Mouse (Mus musculus) monocyte, adult 5-6 weeks (primary cell): ENCODE results near the gene Elovl7. TPM values are rescaled to one million over a fixed set of nuclear protein-coding genes. Genes with fewer than 3 reads are reported as not detected.
A peak's percentile ranks its signal among the peaks of the same experiment; 100 is the strongest.

Experiments used
- ATAC-seq: fragments of 153-309, 156-312 bp; replicated peaks from 2 replicates; pipeline ENCODE4 v1.8.0; 2017; ENCODE audit warnings: mild to moderate bottlenecking; ENCODE audit not compliant: low TSS enrichment, insufficient number of reproducible peaks, severe bottlenecking, poor library complexity, low FRiP score
- total RNA-seq: library from RNA; stranded (forward); fragments of 200-1000, 200-491, 200-594 nt; gene quantifications from 3 replicates; pipeline ENCODE4 v1.2.3, GENCODE M21; 2017

Gene Elovl7
- total RNA-seq, 1 experiment from 2014 or later = 3.8 TPM

DNA sequence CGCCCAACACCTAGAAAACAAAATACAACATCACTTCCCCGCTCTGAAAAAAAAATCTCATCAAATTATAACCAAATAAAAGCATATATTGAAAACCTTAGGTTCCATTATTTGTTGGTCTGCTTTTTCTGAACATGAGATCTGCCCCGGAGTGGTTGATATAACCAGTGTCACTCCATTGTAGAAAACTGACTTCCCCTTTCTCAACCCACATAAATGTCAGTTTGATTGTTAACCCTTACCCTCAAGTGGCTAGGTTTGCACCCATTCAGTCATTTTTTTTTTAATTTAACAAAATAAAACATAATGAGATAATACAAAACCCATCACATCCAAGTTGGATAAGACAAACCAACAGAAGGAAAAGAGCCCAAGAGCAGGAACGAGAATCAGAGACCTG, 76.1 kb downstream of the Elovl7 start:
- ATAC-seq = 0 out of 2 replicates have a peak, but pooled peaks have one; percentile 45

DNA sequence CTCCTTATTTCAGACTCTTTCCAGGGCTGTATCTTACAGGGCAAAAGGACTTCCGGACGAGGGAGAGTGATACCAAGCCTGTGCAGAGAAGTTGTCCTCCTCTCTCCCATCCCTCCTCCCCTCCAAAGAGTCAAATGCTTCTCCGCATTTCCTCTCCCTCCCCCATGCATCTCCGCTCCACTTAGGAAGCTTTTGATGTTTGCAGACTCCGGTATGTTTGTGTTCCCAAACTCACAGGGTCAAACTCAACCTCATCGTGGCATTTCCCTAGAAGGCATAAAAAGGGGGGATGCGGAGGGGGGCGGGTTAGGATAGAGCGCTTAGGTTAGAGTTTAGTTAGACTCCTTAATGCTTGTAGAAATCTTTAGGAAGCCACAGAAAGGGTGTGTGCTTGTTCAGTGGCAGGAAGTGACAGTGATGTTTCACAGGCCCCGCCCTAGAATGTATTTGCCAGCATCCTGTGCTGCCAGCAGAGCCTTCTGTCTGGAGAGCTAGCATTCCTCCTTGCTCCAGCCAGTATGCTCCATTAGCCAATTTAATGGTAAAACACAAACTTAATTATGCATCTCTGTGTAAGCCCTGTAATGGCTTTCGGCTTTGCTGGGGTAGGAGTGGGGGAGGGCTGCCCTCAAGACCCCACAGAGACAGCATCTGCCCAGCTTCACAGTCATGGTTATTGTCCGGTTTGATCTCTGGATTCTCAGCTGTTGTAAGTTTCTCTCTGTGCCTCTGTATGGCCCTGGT, 83.3 kb downstream of the Elovl7 start:
- ATAC-seq = peak; percentile 89

DNA sequence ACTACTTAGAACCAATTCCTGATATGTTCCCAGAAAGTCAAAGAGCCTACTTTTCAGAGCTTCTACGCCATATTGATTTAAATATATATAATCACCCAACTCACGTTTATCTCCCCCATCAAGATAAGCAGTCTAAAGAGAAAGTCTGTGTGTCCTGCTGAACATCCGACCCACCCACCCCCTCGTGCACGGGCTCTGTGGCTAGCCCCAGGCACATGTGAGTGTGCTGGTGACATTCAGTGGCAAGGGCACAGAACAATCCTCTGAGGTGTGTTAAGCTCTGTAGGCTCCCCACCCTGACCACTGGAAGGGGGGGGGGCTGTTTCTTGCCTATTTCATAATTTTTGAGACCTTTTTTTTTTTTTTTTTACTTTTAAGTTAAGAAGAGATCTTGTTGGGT, 84.0 kb downstream of the Elovl7 start:
- no peak for ATAC-seq

DNA sequence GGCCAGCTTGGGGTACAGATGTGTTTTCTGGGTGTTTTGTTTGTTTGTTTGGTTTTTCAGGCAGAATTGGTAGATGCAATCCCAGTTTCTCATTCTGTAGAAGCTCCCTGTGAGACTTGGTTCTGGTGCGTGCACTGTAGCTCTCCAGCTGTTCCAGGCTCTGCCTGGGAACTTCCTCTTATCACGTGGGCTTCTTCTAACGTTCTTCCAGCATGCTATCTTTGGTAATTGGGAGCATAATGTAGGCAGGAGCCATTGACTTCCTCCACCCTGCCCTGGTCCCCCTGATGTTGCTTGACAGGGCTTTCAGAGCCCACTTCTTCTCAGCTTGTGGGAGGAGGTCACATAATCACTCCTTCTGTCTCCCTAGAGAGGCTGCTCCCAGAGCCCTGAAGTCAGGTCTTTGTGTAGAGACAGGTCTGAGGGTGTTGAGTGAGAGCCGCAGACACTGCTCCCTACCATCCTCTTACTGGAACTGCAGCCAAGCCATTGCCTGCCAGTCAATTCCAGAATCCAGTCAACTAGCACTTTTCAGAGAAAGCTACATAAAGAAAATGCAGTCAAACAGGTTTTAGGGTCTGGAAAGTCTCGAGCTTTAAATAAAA, 86.2 kb downstream of the Elovl7 start:
- ATAC-seq = no peak

DNA sequence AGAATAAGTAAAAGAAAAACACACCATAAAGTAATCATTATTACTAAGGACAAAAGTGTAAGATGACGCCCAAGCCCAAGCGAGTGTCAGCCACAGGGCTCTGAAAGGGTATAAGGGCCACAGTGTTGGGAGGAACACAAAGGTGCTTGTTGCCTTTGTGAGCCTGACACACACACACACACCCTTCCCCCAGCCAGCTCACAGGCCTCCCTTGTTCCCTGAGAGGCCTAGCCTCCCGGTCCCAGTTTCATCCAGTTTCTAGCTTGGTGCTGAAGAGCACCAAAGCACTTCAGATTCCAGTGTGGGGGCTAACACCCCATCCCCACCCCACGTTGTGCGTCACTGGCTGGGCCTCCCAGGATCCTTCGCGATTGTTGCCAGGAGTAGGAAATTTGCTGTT, 87.2 kb downstream of the Elovl7 start:
- no peak for ATAC-seq

DNA sequence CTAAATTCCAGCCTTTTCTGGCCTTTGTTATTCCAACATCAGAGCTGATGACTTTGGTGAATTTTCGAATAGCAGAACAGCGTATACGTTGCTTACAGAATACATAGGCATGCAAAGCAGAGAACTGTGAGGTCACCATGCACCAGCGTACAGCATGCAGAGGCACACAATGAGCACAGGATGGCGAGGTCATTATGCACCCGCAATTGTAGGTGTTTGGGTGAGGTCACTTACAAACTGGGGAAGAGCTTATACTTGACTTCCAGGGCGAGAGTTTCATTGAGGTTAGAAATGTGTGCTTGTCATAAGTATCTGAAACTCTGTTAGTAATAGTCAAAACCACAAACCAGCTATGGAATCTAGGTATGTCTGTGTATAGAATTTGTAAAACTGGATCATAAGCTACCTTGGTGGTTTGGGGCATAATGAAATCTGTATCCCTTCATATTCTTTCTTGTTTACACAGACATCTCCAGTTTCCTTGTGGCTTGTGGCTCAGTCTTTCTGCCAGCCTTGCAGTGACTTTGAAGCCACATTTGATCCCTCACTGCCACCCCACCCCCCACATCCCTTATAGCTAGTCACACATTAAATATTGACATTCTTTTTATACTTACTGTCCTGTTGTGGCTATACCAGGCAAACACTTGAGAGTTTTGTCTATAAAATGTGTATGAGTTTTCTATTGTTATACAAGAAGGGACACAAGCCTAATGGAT, 88.9 kb downstream of the Elovl7 start:
- peak; percentile 64 for ATAC-seq

DNA sequence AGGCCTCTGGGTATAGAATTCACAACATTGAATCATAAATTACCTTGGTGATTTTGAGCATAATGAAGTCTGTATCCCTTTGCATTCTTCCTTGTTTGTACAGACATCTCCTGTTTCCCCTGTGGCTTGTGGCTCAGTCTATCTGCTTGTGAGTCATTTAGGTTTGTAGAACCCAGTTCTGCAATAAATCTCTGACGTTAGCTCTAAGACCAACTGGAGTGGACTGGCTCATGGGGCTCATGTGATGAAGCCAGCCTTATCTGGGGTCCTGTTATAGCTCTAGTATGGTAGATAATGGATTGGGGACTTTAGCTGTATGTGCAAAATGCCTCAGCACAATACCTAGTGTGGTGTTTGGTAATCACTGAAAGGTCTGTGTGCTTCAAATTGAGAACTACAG, 89.6 kb downstream of the Elovl7 start:
- no peak for ATAC-seq

DNA sequence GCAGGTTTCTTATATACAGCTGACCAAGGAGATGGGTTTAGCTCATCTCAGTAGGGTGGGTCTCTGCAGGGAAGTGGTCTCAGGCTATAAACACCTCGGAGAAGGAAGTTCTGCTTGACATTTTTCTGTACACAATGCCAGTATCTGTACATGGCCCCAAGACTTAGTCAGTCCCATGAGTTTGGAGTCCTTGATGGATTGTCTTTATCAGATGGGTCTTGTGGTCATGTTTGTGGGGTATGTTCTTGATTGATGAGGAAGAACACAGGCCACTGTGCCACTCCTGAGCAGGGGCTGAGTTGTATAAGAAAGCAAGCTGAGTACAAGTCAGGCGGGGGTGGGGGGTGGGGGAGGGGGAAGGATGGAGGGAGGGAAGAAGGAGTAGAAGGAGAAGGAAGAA, 90.5 kb downstream of the Elovl7 start:
- no peak for ATAC-seq

DNA sequence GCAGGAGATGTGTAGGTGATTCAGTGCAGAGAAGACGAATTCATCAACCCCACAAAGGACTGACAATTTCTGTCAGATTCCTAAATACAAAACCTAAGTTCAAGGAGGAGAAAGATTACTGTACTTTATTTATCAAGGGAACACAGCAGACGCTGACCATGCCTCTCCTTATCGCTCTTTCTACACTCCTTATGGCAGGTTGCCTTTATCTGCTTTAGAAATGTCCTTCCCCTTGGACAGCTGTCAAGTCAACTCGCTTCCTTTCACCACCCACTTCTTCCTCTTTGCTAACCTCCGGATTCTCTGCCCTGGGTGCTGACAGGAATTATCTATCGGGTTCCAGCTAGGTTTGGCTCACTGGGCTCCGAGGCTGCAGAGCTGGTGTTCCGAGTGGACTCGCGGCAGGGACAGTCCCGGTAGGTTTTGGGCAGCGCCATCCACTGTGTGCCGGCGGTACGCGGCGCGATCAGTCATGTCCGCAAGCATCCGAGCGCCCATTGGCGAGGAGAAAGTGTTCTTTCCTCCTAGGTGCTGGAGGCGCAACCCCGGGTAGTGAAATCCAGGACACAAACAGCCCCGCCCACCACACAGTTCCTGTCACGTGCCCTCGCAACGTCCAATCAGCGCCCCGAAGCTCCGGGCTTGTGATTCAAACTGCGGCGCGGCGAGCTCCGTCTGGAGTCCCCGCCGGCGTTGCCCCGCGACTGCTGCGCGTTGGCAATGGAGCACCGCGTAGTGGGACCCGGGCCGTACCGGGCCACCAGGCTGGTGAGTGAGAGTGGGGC, 101.7 kb downstream of the Elovl7 start, which contains the start of gene Depdc1b:
TSS of gene Depdc1b (plus strand) at position 631 of the 785 bp plus-strand sequence.
- peak; percentile 97 for ATAC-seq

DNA sequence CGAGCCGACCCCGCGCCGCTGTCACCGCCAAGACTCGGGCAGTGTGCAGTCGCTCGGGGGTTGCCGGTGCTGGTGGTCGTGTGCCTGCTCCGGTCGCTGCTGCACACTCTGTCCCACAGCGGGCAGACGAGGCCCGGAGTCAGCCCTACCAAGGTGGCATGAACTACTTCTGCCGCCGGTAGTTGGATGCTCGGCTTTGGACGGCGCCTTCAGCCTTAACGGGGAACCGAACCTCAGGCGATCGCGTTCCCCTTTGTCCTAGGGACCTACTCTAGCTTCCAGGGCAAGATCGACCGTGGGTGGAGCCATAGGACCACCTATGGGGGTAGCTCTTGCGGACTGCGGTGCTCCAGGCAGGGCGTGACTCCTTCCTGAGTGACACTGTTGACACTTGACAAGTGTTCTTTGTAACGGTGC, 102.3 kb downstream of the Elovl7 start:
- ATAC-seq = no peak

DNA sequence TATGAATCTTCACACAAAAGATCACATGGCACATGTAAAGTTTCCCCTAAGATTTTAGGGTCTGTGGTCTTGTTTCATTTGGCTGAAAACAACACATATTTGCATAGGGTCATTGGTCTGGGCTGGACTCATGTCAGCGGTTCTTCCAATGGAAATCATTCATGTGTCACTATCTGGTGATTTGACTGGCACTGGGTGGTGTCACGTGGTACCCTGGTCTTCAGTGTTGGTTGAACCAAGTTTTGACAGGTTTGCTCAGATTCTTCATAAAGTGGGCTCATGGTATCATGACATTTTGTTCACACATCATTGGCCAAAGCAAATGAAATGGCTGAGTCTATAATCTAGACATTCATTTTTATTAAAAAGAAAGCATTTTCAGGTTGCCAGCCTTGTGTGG, 103.2 kb downstream of the Elovl7 start:
- no peak for ATAC-seq

DNA sequence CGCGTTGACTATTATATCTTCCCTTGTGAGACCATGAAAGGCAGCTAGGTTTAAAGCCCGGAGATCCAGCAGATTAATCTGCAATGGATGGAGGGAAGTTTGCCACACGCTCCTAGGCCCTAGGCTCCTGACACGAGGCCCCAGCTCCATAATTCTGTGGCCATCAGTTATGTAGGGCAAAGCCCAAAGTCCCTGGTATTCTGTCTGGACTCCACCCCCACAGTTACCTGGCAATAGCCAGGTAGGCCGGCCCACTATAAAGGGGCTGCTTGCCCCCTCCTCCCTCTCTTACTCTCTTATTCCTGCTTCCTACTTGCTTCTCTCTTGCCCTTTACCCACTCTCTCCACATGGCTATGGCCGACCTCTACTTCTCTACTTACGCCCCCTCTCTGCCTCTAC, 104.8 kb downstream of the Elovl7 start:
- ATAC-seq = no peak

DNA sequence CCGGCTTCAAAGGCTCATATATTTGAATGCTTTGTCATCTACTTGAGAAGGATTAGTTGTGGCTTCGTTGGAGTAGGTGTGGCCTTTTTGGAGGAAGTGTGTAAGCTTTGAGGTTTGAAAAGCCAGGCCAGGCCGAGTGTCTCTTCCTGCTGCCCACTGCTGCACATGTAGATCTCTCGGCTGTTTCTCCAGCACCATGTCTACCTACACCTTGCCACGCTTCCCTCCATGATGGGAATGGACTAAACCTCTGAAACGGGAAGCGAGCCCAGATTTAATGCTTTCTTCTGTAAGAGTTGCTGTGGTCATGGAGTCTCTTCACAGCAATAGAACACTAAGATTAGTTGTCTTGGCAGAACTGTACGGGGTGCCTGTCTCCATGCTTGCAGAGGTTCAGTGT, 106.0 kb downstream of the Elovl7 start:
- ATAC-seq = no peak

DNA sequence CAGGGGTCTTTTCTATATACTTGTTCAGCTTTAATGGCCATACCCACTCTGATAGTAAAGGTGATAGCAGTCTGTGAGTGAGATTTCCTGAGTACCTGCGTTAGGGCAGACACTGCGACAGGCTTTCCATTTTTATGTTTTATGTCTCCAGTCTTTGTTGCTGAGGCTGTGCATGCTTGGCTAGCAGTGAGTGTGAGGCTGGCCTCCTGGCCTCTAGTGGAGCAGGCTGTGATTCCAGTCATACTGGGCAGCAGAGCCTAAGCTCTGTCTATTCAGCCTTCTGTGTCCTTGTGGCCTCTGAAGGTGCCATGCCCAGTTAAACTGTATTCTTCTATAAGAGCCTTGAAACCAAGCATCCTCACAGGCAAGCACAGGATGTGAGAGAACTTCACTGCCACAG, 108.3 kb downstream of the Elovl7 start:
- ATAC-seq = no peak

DNA sequence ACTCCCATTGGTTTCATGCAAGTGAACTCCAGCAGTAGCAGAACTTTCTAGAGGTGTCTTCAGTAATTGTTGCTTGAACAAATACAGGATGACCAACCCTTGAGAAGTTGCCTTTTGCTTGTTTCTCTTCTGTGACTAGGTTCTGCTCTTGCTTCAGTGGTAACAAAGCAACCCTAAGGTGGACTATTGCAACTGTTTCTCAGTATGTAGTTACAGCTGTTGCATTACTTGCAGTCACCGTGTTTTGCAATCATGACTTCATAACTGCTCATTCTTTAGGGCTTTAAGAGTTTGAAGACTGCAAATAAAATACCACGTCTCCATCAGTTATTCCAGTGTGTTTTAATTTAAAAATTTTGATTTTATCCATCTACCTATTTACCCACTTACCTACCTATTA, 109.1 kb downstream of the Elovl7 start:
- no peak for ATAC-seq

DNA sequence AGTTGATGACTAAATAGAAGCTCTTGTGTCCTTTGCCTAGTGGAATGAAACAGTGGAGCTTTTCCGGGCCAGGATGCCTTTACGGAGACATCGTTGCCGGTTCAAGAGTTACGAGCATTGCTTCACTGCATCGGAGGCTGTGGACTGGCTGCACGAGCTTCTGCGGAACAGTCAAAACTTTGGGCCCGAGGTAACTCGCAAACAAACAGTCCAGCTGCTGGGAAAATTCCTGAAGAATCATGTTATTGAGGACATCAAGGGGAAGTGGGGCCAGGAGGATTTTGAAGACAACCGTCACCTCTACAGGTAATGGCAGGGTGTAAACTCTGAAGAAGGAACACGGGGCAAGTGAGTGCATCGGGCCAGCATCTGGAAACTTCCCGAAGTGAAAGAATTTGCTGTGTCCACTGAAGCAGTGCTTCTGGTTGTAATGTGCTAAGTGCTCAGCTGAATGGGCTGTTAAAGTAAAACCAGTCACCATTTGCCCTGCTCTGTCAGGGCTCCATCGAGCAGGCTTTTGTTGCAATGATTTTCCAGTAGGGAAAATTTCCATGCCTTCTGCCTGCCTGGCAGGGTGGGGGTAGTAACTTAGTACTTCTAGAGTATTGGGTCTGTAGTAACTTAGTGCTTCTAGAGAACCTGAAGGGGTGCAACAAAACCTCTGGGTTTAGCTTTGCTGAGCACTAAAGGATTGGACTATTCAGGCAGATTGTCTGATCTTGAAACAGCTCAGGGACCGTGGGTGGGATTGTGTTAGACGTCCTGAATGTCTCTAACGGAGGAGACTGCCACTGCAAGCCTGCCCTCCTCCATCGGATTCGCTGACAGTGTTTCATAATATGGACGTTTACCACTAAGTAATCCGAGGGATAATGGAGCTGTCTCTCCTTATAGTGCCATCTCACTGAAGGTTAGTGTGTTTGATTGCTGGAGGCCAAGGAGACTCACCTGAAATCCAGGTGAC, 109.9 kb downstream of the Elovl7 start:
- ATAC-seq = no peak

DNA sequence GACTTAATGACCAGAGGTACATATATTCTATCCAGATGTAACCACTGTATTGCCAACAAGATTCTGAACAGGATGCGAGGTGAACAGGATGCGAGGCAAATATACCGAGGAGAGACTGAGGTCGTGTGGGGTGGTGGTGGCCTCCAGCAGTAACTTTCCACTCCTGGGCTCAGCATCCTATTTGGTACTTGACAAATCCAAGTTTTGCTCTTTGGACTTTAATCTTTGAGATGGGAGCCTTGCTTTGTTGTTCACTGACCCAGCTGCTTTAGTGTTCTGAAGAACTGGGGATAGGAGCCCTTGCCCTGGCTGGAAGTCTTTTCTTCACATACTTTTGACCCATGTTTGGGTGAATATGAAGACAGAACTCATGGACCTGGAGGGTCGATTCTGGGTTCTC, 111.7 kb downstream of the Elovl7 start:
- no peak for ATAC-seq

DNA sequence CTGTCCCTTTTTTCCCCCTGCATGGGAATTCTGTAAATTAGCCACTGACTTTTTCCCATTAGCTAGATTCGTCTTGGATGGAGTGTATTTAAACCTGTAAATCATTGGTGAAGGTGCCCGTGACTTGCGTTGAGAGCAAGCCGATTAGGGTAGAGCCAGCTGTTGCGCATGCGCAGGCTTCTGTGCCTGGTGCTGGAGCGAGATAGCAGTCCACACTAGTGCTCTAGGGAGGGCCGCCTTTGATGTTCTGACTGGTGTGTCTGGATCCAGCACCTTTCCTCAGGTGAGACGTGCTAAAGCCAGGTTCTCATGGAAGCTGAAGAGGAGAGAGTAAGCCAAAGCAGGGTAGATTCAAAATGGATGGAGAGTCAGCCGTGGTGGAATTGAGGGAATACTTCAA, 112.1 kb downstream of the Elovl7 start:
- no peak for ATAC-seq
